In the genomic region with DNA sequence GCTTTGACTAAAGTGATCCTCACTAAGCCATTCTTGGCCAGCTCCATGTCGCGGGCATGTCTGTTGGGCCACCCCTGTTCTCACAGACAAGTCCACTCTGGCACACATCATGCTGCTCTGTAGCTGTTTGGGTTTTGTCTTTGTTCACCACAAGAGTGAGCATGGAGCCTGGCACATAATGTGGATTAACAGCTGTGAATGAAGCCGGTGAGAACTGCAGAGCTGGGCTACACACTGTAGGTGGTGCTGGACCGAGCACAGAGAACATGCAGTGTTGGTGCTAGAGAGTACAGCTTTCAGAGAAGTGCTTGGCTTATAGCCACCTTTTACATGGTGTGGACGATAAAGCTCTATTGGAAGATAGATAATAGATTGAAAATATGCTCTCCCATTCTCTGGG, we compare ENCODE assay signal across 8 mouse cellular contexts.
DNase-seq lines count a peak whose midpoint lies in the region; ATAC-seq and TF ChIP-seq lines count a peak whose summit lies in the region.

No protein-coding gene starts in this region.

- no peaks in the 10 kb centered on the region for H3K9me3 ChIP-seq in CH12.LX (replicated peaks; ENCODE audit: low read length)
- no peaks in the 10 kb centered on the region for H3K9me3 ChIP-seq in embryonic facial prominence, embryonic 10.5 days
- no peaks in the 10 kb centered on the region for H3K9me3 ChIP-seq in hindbrain, embryonic 15.5 days

- H3K4me1 ChIP-seq in CH12.LX (ENCODE audit: control insufficient read depth in 1 of 2, insufficient read depth in 2 of 2) = peaks cover 0 to 5% of the 10 kb centered on the region in 2 experiments; a peak in 1 of 4 replicates
- H3K4me1 ChIP-seq in embryonic facial prominence, embryonic 10.5 days = peaks cover 11% of the 10 kb centered on the region; the same call in 1 of the 2 replicates
- no peaks in the 10 kb centered on the region for H3K4me1 ChIP-seq in hindbrain, embryonic 15.5 days (replicated peaks)

- intact Hi-C loops in gastrocnemius, adult 2 months (cut with DNase I) = loop anchor here (2.0 to 5.0 kb wide), 3 partner anchors 46 to 746 kb away; a partner anchor contains a TSS

- H3K27ac ChIP-seq in gastrocnemius, adult 2 months = no peak overlapping the region
- H3K27ac ChIP-seq in CH12.LX (ENCODE audit: insufficient read depth, low read depth) = no peak overlapping the region
- no peak overlapping the region for H3K27ac ChIP-seq in embryonic facial prominence, embryonic 10.5 days (replicated peaks)
- no peak overlapping the region for H3K27ac ChIP-seq in hindbrain, embryonic 15.5 days (replicated peaks)

- TF ChIP-seq EP300 in CH12.LX (IDR thresholded peaks at IDR 0.05; ENCODE audit: low read length) = no peak

- no peak for DNase-seq in gastrocnemius, adult 2 months
- no peak for DNase-seq in gastrocnemius, postnatal 25 days
- DNase-seq in CH12.LX (ENCODE audit: extremely low read depth) = peak; percentile 33
- DNase-seq in embryonic facial prominence, embryonic 10.5 days (ENCODE audit: low spot score) = peak; percentile 37
- peak; percentile 31 for DNase-seq in lung, postnatal 14 days
- peak; percentile 24 for DNase-seq in right cerebral cortex, postnatal 25 days
- no peak for DNase-seq in yolk sac, embryonic 10.5 days (ENCODE audit: low spot score)

- no peak overlapping the region for H3K9ac ChIP-seq in CH12.LX (ENCODE audit: insufficient read depth, low read depth)
- H3K9ac ChIP-seq in hindbrain, embryonic 15.5 days = no peak overlapping the region

- H3K79me2 ChIP-seq in CH12.LX (replicated peaks; ENCODE audit: control insufficient read depth, extremely low read depth, insufficient read depth, poor library complexity, severe bottlenecking) = no peaks in the 10 kb centered on the region

- H3K4me2 ChIP-seq in CH12.LX (ENCODE audit: insufficient read depth, low read depth, poor library complexity, severe bottlenecking) = no peak overlapping the region
- no peak overlapping the region for H3K4me2 ChIP-seq in hindbrain, embryonic 15.5 days

- no peaks in the 10 kb centered on the region for H3K27me3 ChIP-seq in CH12.LX (replicated peaks)
- H3K27me3 ChIP-seq in embryonic facial prominence, embryonic 10.5 days (replicated peaks; ENCODE audit: low read depth, poor library complexity, severe bottlenecking) = peaks cover 9% of the 10 kb centered on the region; the same call in 1 of the 2 replicates
- no peaks in the 10 kb centered on the region for H3K27me3 ChIP-seq in hindbrain, embryonic 15.5 days

- no peak overlapping the region for H3K4me3 ChIP-seq in gastrocnemius, adult 2 months
- no peak overlapping the region for H3K4me3 ChIP-seq in CH12.LX (replicated peaks in 1 of 3; ENCODE audit: low read depth in 2 of 3, low read length in 2 of 3, poor library complexity in 1 of 3)
- H3K4me3 ChIP-seq in embryonic facial prominence, embryonic 10.5 days = no peak overlapping the region
- no peak overlapping the region for H3K4me3 ChIP-seq in hindbrain, embryonic 15.5 days

- in situ Hi-C loops in CH12.LX (cut with MboI; ENCODE audit: low pct_ligation_motif_present, low pct_unique_long_range_greater_than_20kb, low sequenced_read_pairs) = loop anchor here (10.0 to 25.0 kb wide), 2 partner anchors 623 to 784 kb away; no protein-coding TSS in a partner anchor

- TF ChIP-seq RAD21 in CH12.LX (IDR thresholded peaks at IDR 0.05; ENCODE audit: low read depth, low read length) = peak; percentile 59

- 63% methylated on average over 5 of the region's 5 CpGs for WGBS in embryonic facial prominence, embryonic 10.5 days
- 53% methylated on average over 5 of the region's 5 CpGs for WGBS in hindbrain, embryonic 15.5 days

- ATAC-seq in hindbrain, embryonic 15.5 days (ENCODE audit: low FRiP score, low read depth) = peak; percentile 85

- no peaks in the 10 kb centered on the region for H3K36me3 ChIP-seq in CH12.LX (replicated peaks in 1 of 2; ENCODE audit: control insufficient read depth in 1 of 2, insufficient read depth in 1 of 2, low read length in 1 of 2)
- no peaks in the 10 kb centered on the region for H3K36me3 ChIP-seq in embryonic facial prominence, embryonic 10.5 days (replicated peaks)
- no peaks in the 10 kb centered on the region for H3K36me3 ChIP-seq in hindbrain, embryonic 15.5 days

- no peak for TF ChIP-seq POLR2A in CH12.LX (IDR thresholded peaks at IDR 0.05; ENCODE audit: low read depth, low read length)

- TF ChIP-seq CTCF in gastrocnemius, adult 2 months (IDR thresholded peaks at IDR 0.05) = peak; percentile 31; the same call in 1 of the 2 replicates
- TF ChIP-seq CTCF in CH12.LX (conservative IDR thresholded peaks at IDR 0.05 in 1 of 2, IDR thresholded peaks at IDR 0.05 in 1 of 2; ENCODE audit: low read depth in 2 of 2, low read length in 2 of 2) = peak in 1 of 2 experiments; percentile 83; a peak in 2 of 4 replicates

- dilution Hi-C loops in CH12.LX (cut with MboI; ENCODE audit: extremely low pct_ligation_motif_present, extremely low pct_unique_long_range_greater_than_20kb, low sequenced_read_pairs) = no loop called here

TF ChIP-seq in CH12.LX, 34 proteins besides CTCF, POLR2A, EP300 and RAD21:
- TF ChIP-seq CHD1 (IDR thresholded peaks at IDR 0.05; ENCODE audit: low read depth, low read length) (no peak), SMC3 (IDR thresholded peaks at IDR 0.05; ENCODE audit: low read depth, low read length) (peak; percentile 74), MYC (IDR thresholded peaks at IDR 0.05; ENCODE audit: low read depth, low read length) (no peak), RCOR1 (conservative IDR thresholded peaks at IDR 0.05; ENCODE audit: low read depth, low read length) (no peak), CHD2 (IDR thresholded peaks at IDR 0.05; ENCODE audit: low read length) (no peak)
TF ChIP-seq in CH12.LX: peak in this region for 1.

Comparison
In these comparisons a context has a peak if more than half of its experiments do, and no peak if none do; other contexts are left out.
1. DNase-seq: peak in CH12.LX (single experiment), embryonic facial prominence, embryonic 10.5 days (single experiment), lung, postnatal 14 days (single experiment) and right cerebral cortex, postnatal 25 days (single experiment); none in gastrocnemius, adult 2 months (single experiment), gastrocnemius, postnatal 25 days (single experiment) and yolk sac, embryonic 10.5 days (single experiment).